Mouse (Mus musculus) heart, adult 9 months (tissue): ENCODE results near the gene Ascl3.

Experiments
- DNase-seq, 2 experiments: peaks; one replicate each; pipeline ENCODE4 v3.0.0; 2022; ENCODE audit warnings: low spot score in 2 of 2

Ascl3 gene

DNA sequence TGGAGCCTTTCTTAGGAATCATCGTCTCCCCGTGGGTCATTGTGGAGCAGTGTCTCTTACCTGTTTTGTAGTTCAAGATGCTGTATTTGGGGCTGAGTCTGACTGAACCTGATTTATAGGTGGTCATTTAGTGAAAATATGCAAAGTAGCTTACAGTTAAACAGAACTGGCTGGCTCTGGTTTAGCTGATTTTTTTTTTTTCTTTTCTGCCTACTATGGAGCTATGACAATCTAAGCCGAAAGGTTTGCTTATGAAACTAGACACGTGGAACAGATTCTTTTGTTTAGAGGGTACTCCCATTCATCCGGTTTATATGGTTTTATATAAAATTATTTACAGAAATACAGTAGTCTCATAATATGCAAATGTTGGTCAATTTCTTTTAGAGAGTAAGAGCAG lies at the start of gene Ascl3:
TSS of gene Ascl3 (minus strand) at position 101 of the 400 bp plus-strand sequence.
- no peak for DNase-seq

DNA sequence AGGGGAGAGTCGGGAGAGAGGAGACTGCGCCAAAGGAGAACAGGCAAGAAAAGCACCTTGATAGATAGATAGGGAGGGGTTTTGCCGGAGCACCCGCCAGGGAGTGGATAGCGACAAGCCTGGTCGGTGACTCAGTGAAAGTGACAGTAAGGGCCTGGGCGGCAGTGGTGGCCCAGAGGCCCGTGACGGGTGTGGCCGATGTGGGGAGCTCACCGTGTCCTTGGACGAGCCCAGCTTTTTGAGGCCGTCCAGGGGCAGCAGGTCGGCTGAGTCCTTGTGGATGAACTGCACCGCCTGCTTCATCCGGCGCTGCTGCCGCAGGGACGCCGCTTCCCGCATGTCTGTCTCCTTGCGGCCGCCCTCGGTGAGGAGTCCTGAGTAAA lies 49.6 kb upstream of the Ascl3 start:
- DNase-seq = no peak

DNA sequence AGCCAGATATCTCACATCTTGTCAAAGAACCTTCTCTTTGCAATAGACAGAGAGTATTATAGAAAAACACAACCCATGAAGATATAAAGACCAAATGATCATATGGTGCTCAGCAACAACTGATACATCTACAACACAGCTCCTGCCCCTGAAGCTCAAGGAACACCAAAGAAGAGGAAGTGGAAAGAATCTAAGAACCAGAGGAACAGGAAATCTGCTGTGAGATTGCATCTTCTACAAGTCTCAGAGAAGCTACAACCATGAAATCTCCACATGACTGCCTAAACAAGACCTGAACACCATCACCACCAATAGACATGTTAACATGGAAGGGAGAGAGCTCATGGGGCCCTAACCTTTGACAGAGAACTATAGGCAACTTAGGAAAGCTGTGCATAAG lies 40.7 kb upstream of the Ascl3 start:
- DNase-seq = no peak

GRCm38 (mm10) chr7:109768699-109769383 lies 37.3 kb upstream of the Ascl3 start:
- no peak for DNase-seq

DNA sequence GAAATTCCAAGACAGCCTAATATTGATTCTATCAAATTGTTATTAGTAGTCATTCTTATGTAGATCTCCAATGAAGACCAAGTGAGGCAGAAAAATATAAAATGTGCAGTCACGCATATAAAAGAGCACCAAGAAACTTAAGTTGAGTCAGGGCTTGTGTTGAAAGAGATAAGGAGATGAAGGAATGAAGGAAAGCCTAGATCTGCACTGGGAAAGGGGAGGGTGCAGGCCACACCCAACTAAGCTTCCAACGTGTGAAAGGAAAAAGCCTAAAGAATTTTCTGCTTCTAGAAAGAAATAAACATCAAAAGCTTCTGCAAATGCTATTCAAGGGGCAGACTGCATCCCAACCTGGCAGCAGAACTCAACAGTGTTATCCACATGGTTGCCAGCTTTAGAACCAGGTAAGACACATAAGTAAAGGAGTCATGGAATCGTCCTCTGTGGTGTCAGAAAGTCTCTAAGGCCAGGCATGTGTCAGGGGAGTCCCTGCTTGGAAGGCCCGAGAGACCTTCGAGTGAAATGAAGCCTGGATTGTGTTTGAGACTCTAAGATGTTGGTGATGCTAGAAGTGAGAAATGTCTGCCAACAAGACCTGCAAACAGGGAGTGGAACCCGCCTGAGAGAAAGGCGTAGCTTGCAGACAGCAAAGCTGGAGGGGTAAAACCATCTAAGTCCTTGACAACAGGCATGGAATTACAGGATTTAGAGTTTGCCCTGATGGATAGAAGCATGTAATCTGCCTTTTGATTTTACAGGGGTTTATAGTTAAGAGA lies 36.2 kb upstream of the Ascl3 start:
- DNase-seq = no peak

DNA sequence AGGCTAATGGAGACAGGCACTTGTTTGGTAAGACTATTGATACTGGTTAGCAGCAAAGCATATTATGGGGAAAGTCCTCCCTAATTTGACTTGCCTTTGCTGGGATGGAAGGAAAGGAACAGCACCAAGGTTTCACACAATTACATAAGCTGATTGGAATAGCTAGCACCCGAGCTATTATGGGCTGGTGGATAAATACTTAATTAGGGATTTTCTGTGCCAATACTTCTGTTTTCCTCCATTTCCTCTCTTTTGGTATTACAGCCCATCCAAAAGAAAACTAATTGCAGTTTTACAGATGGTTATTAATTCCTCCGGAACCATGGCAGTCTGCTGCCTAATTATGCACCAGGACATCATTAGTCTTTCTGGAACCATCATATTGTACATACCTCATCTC lies 32.5 kb upstream of the Ascl3 start:
- DNase-seq = no peak

DNA sequence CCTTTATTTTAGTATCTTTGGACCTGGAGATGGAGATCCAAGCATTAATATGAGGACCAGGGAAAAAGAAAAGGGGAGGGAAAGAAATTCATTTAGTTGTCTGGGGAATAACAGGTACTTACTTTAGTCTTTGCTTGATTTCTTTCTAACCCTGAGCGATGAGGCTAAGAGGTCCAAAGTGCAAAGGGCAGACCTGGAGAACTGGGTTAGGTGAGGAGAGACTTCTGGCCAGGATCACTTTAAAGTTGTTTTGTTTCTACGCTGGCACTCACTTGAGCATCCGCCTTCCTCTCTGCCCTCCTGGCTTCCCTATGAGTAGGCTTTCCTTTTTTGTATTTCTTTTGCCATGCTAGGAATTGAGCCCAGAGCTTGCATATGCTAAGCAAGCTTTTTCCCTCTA lies 24.8 kb upstream of the Ascl3 start:
- no peak for DNase-seq

DNA sequence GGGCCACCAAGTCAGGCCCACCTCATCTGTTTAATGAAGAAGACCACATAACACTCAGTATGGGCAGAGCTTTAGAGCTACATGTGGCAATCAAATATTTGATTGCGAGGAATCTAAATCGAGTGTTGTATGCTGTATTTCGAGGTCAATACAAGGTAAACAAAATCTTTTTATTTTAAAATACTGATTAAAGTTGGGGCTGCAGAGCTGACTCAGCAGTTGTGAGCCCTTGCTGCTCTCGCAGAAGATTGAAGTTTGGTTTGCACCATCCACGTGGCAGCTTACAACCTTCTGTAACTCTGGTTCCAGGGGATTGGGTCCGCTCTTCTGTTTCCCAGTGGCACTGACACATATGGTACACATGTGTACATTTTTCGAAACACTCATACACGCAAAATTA lies 22.5 kb upstream of the Ascl3 start:
- no peak for DNase-seq

DNA sequence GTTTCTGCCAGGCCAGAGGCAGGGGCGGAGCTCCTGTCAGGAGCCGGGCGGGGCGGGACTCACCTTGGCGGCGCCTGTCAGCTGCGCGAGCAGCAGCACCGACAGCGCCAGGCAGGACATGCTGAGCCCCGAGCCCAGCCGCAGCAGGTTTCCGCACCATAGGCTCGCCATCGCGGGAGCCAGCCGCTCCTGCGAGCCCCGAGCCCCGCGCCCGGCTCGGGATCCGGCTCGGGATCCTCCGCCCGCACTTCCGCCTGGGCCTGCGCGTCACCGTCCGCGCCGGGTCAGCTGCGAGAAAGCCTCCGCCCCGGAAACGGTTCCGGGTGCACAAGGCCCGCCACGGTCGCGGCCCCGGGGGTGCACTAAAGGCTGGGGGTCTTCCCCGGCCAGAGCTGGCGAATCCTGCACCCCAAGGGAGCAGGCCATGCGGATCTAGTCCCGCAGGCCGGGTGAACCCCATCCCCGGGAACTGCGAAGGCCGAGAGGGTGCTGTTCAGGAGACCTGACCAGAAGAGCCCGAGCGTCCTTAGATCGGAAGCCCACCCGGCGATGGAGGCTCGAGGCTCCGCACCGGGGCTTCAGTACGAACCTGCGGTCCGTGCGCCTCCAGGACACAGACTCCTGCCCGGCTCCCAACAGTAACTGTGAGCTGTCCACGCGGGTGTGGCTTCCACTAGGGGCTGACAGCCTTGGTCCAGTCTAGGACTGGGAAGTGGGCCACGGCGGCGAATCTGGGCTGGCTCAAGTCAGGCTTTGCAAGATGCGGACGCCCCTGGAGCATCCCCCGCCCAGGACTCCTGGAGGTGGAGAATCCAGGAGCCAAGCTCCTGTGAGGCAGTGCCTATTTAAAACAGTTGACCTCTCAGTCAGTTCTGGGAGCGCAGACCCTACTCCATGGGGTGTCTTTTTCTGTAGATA lies 20.7 kb upstream of the Ascl3 start, which contains the start of gene Tmem9b:
TSS of gene Tmem9b (minus strand) at position 868 of the 918 bp plus-strand sequence.
- DNase-seq = peak; percentile 86 to 89

- no peak for DNase-seq
These were observed 20.0 kb upstream of the Ascl3 start for GRCm38 (mm10) chr7:109751427-109752007.

GRCm38 (mm10) chr7:109747747-109748146 lies 16.2 kb upstream of the Ascl3 start:
- DNase-seq = no peak

DNA sequence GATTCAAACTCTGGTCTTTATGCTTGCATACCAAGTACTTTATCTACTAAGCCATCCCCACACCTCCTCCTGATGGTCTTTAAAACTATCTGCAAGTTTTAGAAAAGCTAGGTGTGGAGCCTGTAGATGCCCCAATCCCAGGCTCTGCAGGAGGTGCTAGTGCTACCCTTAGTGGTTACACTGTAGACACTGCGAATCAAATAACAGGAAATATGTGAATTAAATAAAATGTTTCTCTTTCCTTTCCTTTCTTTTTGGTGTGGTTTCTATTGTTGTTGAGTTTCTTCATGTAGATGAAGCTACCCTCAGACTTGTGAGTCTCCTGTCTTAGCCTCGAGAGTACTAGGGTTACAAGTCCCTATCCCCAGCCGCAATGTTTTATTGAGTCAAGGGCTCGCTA lies 10.2 kb upstream of the Ascl3 start:
- no peak for DNase-seq

GRCm38 (mm10) chr7:109741060-109741459 lies 9.5 kb upstream of the Ascl3 start:
- DNase-seq = no peak

DNA sequence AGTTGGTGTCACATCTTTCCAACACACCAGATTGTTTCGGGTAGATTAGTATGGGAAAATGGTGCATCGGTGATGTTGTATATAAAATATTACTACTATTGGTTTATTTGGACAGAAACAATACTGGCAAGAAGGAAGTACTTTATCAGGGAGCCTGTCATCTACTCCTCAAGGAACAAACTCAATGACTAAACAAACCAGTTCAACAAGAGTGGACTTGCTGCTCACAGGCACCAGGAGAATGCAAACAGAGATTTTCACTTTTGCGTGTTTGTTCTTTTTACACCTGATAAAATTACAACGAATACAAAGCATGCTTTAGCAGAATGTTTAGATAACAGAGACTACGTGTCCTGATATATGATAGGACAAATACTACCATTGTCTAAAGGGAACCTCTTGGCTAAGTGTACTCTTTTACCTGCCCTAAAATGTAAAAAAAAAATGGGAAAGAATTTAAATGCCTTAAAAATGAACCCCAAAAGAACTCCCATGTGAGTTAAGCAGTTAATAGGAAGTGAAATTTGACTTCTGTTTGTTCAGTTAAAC lies 8.4 kb upstream of the Ascl3 start:
- no peak for DNase-seq

DNA sequence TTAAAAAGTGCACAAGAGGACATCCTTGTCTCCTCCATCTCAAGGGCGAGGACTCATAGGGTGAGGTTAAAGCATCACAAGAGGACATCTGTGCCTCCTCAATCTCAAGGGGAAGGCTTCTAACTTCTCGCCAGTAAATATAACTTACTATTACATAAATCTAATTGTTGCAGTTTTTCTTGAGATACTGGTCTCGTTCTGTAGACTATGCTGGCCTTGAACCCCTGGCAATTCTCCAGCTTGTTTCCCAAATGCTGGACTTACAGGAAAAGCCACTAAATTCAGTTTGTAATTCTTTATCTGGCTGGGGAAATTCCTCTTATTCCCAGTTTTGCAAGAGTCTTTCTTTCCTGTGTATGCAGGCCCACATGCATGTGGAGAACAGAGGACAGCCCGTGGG lies 3.3 kb upstream of the Ascl3 start:
- DNase-seq = no peak

GRCm38 (mm10) chr7:109723697-109724096 lies 7.8 kb downstream of the Ascl3 start, which contains the start of gene BC051019:
Gene BC051019 (minus strand): TSS chr7:109723850.
- DNase-seq = no peak

DNA sequence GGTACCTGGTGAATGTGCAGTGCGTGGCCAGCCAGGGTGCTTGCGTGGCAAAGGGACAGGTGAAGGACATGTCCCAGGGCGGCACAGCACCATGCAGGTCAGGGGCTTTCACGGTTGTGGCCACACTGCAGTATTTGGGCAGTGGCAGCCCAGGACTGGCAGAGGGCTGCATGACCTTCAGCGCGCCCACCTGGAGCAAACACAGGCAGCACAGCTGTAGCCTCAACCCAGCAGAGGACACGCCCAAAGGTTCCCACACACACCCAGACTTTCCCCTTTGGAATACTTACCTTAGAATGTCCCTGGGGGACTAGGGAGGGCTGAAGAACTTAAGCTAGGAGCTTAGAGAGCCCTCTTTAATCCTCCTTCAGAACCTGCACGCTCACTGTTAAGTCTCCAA lies 8.4 kb downstream of the Ascl3 start:
- no peak for DNase-seq

DNA sequence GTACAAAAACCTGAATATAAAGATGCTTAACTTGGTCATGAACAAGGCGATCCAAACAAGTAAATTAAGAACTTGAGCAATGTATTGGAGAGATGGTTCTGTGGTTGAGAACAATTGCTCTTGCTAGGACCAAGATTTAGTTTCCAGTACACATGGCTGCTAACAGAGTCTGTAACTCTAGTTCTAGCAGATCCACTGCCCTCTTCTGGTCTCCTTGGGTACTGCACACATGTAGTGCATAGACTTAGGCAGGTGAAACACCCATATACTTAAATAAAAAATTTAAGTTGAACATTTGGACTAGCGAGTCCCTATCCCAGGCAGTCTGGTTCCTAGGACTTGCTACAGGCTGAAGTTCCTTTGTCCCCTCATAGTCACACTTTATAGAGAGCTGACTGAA lies 8.9 kb downstream of the Ascl3 start:
- no peak for DNase-seq

DNA sequence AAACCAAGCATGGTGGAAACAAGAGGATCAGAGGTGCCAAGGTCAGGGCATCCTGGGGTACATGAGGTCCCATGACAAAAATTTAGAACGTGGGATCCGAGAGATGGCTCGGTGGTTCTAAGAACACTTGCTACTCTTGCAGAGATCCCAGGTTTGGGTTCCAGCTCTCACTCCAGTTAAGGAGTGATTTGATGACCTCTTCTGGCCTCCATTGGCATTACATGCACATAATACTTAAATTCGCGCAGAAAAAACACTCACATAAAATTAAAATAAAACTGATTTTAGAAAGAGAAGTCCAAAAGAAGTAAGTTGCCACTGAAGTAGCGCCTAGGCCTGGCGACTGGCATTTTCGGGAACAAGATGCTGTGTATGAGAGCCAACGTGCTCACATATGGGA lies 12.2 kb downstream of the Ascl3 start:
- DNase-seq = no peak

DNA sequence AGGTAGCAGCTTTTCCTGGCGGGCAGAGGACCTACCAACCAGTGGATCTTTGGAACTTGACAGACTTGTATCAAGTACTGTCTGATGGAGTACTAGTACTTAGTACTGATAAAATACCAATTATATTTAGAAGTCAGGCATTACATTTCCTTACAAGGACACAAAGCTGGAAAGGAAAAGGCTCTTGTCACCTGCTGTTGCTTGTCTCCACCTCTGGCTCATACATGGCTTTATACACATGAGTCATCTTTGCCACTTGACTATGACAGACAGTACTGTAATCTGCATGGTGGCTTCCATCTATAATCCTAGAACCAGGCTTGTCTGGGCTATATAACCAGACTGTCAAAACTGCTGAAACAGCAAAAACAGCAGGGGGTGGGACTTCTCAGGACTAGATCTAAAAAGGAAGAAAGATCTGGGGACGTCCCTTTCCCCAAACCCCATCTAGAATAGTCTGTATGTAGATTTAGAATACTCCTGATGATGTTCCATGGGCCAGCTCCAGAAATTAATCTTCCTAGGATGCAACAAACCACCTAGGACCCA lies 18.0 kb downstream of the Ascl3 start:
- no peak for DNase-seq

DNA sequence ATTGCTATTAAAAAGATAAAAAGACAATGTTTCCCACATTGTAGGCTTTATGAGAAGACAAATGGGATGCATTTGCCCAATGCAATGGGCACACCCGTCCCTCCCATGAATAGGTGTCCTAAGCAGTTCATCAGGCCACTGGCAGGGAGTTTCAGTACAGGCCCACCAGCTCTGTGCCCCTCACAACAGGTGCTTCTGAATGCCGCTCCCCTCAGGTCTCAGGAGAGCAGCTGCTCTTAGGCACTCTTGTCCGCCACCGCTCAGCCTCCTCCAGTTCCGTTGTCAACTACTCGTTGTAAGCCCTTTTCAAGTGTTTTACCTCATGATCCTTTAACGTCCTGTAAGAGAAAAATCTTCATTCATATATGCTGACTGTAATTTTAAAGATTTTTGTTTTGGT lies 19.3 kb downstream of the Ascl3 start:
- no peak for DNase-seq
